Mouse (Mus musculus): Measurements from ENCODE around the gene Paxx.

Gene Paxx

DNA sequence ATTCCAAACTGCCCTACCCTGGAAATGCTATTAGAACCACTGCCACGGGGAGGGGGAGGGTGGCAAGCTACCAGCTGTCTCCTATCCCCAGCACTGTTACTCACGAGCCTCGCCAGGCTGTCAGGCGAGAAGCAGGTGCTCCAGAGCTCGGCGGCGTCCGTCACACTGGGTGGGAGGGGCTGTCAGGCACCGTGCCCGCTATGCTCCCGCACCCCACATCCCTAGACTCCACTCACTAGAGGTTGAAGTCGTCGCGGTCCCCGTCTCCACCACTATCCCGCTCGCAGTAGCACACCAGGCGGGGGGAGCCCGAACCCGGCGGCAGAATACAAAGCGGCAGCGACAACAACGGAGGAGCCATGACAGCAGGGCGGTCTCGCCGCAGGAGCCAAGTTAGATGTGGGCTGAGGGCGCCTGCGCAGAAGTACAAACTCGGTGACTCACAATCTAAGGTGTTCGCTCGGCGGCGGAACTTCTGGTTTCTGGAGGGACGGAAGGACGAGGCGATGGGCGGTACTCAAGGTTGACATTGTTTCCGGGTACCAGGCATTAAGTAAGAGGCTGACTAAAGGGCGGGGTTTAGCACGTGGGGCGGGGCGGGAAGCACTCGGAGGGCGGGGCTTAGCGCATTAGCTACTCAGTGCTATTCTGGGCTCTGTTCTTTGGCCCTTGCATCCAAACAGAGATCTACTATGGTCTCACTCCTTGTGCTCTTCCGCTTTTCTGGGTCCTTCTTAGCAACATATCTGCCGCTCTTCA lies at the start of gene Paxx:
Gene Paxx (minus strand): TSS at position 544 of the 759 bp plus-strand sequence.
- peak; percentile 97 for DNase-seq (ENCODE audit: low read depth, low spot score)

DNA sequence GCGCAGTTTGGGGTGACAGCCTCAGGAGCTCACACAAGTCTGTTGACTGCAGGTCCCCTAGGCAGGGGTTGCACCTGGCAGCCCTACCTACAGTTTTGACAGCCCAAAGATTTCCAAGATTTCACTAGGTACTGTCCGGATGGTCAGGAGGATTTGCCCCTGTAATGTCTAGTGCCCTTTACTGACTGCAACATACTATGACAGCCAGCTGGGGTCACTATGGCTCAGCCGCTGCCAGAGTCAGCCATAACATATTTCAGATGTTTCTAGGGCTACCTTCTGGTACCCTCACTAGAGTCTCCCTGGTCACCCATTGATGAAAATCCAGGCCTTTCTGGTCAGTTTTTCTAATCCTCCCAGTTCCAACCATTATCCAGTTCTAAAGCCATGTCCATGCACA lies 49.0 kb upstream of the Paxx start:
- DNase-seq (ENCODE audit: low read depth, low spot score) = no peak

DNA sequence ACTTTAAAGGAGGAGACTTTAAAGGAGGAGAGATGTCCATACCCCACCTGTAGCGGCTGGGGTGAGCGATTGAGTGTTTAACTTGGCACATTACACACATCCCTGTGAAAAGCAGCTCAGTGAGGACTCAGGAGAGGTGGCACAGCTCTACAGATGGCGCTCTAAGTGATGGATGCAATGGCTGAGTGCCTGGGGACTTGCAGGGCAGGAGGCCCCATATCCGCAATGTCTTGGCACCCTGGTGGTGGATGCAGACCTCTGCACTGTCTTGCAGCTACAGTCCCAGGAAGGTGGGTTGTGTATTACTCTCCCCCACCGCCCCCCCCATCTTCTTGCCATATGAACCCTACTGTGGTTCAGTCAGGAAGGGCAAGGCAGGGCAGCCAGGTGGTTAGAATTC lies 46.1 kb upstream of the Paxx start:
- DNase-seq (ENCODE audit: low read depth, low spot score) = no peak

DNA sequence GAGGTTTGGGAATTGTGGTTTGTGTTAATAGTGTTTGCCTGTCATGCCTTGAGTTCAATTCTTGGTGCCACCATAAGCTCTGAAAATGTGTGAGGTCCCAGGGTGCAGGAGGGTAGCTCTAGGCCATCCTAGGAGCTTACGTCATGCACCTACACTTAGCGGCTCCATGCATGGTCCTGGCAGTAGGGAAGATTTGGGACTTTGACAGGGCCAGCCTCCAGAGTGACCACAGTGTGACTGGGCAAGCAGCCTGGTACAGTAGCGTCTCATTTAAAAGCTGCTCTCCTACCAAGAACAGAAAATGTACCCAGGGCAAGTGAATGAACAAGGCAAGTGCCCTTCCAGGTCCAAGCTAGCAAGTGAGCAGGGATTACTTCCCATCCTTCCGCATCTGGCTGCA lies 45.0 kb upstream of the Paxx start:
- DNase-seq (ENCODE audit: low read depth, low spot score) = no peak

DNA sequence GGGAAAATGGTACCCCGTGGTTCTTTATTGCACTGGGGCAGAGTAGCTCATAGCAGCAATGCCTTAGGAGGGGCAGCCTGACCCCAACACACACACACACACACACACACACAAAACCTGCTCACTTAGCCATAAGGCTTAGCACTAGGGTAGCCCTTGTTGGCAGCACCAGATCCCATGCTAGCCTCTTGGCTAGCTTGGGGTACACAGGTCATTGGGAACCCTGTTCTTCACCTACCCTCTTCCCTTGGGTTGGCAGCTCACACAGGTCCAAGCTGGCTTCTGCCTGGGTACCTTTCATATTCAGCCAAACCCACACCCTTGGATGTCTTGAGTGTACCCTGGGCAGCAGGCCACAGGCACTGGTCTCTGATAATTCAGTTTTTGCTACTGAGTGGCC lies 44.1 kb upstream of the Paxx start:
- no peak for DNase-seq (ENCODE audit: low read depth, low spot score)

DNA sequence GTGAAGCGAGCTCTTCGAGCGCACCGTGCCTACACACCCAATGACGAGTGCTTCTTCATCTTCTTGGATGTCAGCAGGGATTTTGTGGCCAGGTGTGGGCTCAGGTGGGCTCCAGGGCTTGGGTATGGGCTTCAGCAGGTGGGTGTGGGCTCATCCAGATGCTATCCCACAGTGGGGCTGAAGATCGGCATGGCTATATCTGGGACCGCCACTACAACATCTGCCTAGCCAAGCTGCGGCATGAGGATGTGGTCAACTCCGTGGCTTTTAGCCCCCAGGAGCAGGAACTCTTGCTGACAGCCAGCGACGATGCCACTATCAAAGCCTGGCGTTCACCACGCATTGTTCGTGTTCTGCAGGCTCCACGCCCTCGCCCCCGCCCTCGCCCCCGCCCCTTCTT lies 43.6 kb upstream of the Paxx start:
- no peak for DNase-seq (ENCODE audit: low read depth, low spot score)

DNA sequence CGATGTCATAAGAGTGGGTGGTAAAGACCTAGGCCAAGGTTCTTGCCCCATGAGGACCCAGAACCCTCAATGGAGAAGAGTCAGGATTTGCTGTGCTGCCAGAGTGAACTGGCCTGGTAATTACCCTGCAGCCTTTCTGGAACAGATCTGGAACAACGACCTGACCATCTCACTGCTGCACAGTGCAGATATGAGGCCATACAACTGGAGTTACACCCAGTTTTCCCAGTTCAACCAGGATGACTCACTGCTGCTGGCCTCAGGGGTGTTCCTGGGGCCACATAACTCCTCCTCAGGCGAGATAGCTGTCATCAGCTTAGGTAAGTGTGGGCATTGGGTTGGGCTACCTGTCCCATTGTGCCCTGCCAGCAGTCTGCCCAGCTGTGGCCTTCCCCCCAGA lies 41.8 kb upstream of the Paxx start:
- DNase-seq (ENCODE audit: low read depth, low spot score) = no peak

DNA sequence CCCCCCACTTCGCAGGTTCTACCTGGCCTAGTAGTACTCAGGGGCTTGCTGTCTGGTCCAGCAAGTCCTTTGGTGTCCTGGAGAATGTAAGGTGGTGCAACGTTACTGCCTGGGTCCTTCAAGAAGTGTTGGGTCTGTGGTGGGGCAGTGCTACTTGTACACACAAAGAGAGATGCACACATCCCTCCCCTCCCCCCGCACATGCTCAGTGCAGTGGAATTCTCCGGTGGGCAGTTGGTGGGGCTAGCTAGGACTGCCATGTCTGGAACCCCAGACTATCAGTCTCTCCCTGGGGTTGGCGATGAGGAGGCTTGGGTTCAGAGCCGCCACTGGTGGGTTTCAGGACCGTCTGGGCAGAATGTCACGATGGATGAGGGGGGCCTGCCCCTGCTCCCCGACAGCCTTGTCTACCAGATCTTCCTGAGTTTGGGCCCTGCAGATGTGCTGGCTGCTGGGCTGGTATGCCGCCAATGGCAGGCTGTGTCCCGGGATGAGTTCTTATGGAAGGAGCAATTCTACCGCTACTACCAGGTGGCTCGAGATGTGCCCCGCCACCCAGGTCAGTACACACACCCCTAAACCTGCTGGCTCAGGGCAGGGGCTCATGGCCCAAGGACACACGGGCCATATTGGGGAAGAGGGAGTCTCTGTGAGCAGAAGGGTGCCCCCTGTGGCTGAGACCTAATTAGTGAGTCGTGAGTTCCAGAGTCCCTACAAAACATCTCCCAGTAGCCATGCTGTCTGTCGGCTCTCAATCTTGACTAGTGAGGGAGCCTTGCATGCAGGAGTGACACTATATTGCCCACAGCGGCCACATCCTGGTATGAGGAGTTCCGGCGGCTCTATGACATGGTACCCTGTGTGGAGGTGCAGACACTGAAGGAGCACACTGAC lies 40.9 kb upstream of the Paxx start, which contains the start of gene C8g:
Gene C8g (minus strand): TSS at position 127 of the 894 bp plus-strand sequence.
- no peak for DNase-seq (ENCODE audit: low read depth, low spot score)

DNA sequence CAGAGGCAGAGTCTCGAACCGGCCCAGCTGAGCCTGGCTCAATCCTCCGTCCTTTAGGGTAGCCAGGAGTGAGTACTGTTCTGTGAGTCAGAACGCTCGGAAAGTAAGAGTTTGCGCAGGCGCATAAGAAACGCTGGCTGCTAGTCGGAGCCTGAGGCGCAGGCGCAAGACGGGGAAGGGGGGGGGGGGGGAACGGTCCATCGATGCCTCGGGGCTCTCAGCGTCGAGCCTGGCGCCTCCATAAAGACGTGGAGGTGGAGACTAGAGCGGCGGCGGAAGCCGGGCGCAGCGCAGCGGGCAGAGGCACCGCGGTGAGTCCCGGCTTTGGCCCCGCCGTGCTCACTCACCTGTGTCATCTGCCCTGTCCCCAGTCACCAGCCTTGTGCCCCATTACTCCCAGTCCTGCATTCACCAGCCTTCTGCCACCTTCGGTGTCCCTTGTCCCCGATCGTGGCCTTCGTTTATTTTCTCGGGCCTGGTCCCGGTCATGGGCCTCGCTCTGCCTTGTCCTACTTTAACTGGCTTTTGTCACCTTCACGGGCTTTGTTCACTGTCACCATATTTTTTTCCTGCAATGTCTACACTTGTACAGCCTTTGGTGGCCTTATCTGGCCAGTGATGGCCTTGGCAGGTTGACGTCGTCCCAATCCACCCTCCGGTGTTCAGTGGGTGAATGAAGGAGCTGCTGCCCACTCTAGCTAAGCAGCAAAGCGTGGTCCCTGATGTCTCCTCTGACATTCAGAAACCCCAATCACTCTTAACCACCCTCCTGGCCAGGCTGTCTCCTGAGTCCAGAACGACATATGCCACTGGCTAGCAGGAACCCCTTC lies 39.9 kb upstream of the Paxx start, which contains the start of gene Fbxw5:
Gene Fbxw5 (plus strand): TSS at position 175 of the 830 bp plus-strand sequence.
- DNase-seq (ENCODE audit: low read depth, low spot score) = peak; percentile 96

DNA sequence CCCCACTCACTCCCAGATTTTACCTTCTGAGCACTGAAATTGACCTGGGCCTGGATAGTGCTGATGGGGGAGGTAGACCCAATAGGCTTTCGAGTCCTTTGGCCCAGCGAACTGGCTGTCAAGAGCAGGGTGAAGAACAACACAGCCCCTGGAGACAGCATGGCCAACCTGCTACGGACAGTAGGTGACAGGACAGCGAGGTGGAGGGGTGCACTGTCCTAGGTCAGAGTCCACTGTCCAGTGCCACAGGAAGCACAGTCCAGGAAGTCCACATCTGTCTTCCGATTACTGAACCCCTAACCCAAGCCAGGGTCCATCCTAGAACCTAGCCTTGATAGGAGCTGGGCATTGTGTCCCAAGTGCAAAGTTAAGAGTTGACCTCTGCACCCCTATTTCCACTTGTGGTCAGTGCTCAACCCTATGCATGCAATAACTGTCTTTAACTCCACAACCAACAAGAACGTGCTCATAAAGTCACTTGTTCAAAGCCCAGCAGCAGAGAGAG lies 39.2 kb upstream of the Paxx start:
- DNase-seq (ENCODE audit: low read depth, low spot score) = no peak

DNA sequence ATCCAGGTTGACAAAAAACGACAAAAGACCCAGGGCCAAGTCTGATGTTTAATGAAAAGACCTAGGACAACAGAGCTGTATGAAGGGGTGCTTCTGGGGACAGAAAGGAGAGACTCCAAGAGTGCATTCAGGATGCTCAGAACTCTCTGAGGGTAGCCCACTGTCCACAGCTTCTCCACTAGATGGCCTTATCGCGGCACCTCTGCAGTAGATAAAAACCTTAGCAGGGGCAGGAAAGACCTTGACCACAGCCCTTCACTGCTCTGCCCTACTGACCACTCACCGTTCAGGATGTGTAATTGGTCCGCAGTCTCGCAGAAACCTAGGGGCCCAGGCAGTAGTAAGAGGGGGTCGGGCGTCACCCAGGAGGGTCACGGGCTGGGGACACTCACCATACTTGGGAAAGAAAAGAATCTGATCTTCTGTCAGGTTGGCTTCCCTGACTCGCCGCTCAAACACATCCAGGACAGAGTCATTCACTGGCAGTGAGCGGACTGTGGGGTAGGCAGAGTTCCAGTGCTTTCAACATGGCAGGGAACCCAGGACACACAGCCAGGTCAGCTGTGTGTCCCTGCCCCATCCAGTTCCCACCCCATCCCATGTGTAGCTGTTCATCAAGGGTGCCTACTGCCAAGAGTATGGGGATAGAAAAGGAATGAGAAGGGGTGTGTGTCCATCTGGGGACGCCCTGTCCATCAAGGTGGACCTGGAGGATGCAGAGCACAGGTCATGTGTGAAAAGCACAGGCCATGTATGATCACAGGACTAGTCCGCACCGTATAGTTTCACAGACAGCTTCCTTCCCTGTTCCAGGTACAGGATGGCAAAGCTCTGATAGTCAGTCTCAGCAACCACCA lies 38.0 kb upstream of the Paxx start:
- DNase-seq (ENCODE audit: low read depth, low spot score) = no peak

DNA sequence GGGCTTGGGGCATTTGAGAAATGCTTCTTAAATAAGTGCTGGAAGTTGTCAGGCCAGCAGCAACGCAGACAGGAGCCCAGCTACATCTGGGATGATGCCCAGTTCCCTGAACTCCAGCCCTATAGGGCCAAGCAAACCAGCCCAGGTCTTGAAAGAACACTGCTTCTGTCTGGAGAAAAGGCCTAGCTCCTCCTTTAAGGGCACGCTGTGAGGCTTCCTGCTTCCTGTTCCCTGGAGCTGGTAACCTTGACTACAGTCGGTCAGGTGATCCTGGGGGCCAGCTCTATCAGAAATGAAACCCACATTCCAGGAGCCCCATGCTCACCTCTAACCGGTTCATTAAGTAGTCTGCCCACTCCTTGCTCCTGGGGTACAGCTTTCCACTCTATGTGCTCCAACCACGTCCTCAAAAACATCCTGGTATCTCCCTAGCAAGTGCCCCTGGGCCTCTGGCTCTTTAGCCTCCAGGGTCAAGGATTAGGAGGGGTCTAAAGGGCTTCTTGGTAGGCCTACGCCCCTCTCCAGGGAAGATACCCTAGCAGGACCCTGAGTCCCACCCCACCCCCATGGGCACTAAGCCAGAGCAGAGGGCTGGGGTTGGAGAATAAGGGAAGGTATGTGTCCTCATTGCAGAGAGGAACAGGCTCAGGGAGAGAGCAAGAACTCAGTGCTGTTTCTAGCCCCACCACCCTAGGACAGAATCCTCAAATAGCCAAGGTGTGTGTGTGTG lies 37.1 kb upstream of the Paxx start:
- no peak for DNase-seq (ENCODE audit: low read depth, low spot score)

DNA sequence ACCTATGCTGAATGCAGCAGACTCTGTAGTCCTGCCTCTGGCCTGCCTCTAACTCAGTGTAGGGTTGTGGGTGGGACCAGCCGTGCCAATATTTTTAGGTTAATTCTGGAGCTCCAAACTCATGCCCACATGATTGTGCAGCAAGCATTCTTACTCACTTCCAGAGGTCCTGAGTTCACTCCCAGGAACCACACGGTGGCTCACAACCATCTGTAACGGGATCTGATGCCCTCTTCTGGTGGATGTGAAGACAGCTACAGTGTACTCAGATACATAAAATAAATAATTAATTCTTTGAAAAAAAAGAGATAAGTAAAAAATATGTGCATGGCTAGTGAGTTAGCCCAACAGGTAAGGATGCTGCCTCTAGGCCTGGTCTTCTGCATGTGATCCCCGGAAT lies 35.6 kb upstream of the Paxx start:
- no peak for DNase-seq (ENCODE audit: low read depth, low spot score)

DNA sequence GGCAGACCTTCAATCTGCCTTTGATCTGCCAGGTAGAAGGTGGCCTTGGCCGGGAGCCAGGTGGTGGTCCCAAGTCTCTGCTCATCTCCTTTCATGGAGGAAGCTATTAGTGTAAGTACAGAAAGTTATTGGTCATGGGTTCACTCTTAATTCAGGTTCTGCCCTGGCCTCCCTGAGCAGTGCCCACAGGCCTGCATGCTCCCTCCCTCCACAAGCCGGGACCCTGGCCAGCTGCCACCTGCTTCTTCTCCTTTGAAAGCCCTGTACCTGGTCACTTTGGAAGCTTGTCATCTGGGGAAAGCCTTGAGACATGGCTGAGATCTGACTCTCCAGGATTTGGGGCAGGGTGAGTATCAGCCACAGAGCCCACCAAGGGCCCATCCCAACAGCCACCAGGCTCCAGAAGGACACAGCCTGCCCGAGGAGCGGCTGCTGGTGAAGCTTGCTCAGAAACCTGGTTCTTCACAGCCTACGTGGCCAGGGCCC lies 32.6 kb upstream of the Paxx start, which contains the start of gene Lcn12:
Gene Lcn12 (minus strand): TSS at position 436 of the 486 bp plus-strand sequence.
- no peak for DNase-seq (ENCODE audit: low read depth, low spot score)

DNA sequence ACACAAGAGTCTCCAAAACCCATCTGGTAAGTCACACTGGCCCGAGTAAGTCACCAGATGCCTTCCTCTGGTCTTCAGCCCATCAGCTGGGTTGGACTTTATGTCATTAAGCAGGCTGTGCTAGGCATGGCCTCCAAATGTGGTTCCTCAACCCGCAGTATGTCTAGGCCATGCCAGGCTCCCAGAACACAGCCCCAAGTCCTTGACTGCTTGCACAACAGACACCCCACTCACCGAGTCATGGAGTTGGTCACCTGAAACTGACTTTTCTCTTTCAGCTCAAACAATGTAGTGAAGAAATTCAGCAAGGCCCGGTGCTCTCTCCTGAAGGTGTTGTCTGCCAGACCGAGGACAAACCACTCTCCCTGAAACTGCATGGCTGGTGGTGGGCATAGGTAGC lies 32.1 kb upstream of the Paxx start:
- no peak for DNase-seq (ENCODE audit: low read depth, low spot score)

DNA sequence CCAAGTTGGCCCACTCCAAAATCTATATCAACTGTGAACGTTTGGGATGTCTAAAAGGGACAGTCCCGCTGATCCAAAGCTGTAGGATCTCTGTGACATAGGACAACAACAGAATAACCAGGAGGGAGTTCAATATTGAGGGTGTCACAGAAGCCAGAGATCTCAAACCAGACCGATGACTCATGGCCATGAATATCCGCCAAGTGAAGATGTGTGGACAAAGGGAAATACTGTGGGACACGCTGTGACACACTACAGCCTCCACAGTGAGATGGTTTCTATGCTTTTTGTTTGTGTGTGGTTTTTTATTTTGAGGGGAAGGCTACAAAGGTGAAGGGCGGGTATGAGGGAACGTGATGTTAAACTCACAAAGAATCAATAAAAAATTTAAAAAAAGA lies 27.8 kb upstream of the Paxx start:
- no peak for DNase-seq (ENCODE audit: low read depth, low spot score)

DNA sequence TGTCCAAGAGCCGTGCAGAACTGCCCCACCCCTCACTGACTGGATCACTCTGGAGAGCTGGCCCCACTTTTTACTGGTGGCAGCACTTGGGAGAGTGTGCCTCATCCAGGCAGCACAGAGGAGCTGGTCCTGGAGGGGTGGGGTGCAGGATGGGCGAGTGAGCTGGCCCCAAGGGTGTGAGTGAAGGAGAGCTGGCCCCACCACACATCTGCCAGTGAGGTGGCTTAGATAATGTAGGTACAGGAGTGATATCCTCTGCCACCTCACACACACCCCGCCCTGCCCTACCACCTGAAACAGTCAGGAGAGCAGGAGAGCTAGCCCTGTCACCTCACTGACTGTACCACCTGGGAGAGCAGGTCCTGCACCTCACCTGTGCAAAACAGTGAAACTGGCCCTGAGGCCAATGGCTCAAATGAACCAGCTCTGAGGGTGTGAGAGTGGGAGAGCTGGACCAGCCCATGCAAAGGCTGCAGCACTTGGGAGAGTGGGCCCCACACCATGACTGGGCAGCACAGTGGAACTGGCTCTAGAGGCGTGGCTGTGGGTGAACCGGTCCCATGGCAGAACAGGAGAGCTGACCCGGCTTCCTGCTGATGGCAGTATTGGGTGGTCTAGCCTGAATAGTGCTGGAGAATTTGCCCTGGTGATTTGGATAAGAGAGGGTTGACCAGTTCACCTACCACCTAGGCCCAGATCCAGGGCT lies 27.2 kb upstream of the Paxx start:
- no peak for DNase-seq (ENCODE audit: low read depth, low spot score)

DNA sequence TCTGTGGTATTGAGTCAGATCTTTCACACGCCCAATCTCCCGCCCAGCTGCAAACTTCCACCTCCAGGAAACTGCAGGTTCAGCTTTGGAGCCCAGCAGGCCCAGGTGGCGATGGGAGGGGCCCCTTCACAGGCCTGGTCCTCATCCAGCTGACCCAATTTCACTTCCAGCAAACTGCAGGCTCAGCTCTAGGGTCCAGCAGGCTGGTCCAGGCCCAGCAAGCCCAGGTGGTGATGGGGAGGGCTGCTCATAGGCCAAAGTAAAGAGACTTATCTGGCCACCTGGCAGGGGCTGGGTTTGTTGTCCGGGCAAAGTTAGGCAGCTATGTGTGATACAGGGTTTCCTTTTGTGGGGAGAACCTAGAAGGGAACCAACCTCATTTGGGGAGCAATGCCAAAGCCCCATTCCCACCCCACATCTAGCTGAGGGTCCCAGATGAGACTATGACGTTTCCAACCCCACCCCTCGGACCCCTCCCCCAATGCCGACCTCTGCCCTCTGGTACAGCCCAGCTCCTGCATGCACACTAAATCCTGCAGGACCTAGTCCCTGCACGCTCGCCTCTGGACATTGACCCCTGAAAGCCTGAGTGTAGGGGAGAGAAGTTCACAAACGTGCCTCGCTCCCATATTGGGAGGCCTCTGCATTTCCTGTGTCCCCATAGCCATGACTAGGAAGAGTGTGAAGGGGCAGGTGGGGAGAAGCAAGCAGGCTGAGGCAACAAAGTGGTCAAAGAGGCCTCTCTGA lies 24.2 kb upstream of the Paxx start:
- no peak for DNase-seq (ENCODE audit: low read depth, low spot score)
